Mouse (Mus musculus) kidney, adult 2 months (tissue): Measurements from ENCODE around the gene Ets2. TPM values are rescaled to one million over a fixed set of nuclear protein-coding genes. Genes with fewer than 3 reads are reported as not detected.

Source experiments
- DNase-seq: peaks from one replicate; pipeline ENCODE4 v3.0.0; 2021
- H3K27ac ChIP-seq: fragments of 200-500 bp; 2 replicates; pipeline ENCODE4 v1.5.1; 2012; ENCODE audit warnings: low read depth, low read length, control low read depth, inconsistent platforms; ENCODE audit not compliant: insufficient read depth
- H3K27me3 ChIP-seq: fragments of 200-500 bp; replicated peaks from 2 replicates; pipeline ENCODE4 v1.6.1; 2012; ENCODE audit warnings: mild to moderate bottlenecking, moderate library complexity, low read length, inconsistent platforms; ENCODE audit not compliant: control insufficient read depth, insufficient read depth
- H3K36me3 ChIP-seq: fragments of 200-500 bp; 2 replicates; pipeline ENCODE4 v1.6.1; 2012; ENCODE audit warnings: mild to moderate bottlenecking, moderate library complexity, low read length, inconsistent platforms; ENCODE audit not compliant: control insufficient read depth, insufficient read depth
- H3K4me1 ChIP-seq: fragments of 200-500 bp; 2 replicates; pipeline ENCODE4 v1.6.1; 2011; ENCODE audit warnings: low read length; ENCODE audit not compliant: control insufficient read depth, insufficient read depth
- H3K4me3 ChIP-seq: fragments of 200-500 bp; 2 replicates; pipeline ENCODE4 v1.5.1; 2011; ENCODE audit warnings: mild to moderate bottlenecking, low read depth, low read length, control low read depth; ENCODE audit not compliant: insufficient read depth
- CTCF ChIP-seq: fragments of 200-500 bp; conservative IDR thresholded peaks from 2 replicates; pipeline ENCODE4 v1.5.1; 2011; ENCODE audit warnings: low read depth, mild to moderate bottlenecking, control low read depth, low read length, moderate library complexity, mixed read lengths; ENCODE audit not compliant: insufficient read depth, insufficient read length
- POLR2A ChIP-seq: fragments of 200-500 bp; IDR thresholded peaks from one replicate; pipeline ENCODE4 v1.6.1; 2011; ENCODE audit warnings: low read depth, low read length, control low read depth
- WGBS: fragments of 180-500 bp; shearing (Covaris S2); methylation state at CpG from one replicate; pipeline ENCODE4 v1.1.7; 2018; 5-methylcytosine and 5-hydroxymethylcytosine counted together
- polyA plus RNA-seq: library from polyadenylated mRNA; depleted of rRNA; stranded (reverse); fragments of >200 nt; gene quantifications from 2 replicates; pipeline ENCODE4 v1.2.3, GENCODE M21; 2012

The Ets2 gene
- polyA plus RNA-seq, 1 experiment = 33.8 TPM

DNA sequence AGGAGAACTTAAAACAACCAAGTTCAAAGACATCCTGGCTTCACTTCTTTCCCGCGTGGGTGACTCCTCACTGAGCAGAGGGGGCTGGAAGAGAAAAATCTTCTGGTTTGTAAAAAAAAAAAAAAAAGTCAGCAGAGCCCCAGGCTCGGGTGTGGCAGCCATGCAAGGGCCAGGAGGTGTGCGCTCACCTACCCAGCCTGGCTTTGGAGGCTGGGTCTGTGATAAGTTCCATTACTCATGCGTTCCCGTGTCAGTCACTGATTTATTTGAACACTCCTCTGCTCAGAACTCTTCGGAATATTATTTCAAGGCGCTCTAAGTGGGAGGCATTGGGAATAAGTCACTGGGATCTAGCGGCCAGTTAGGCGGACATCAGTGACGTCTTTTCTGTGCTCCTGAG lies 26.7 kb upstream of the Ets2 start:
- 59% methylated on average over 11 of the region's 11 CpGs for WGBS
- TF ChIP-seq POLR2A (no peak), CTCF (no peak)

DNA sequence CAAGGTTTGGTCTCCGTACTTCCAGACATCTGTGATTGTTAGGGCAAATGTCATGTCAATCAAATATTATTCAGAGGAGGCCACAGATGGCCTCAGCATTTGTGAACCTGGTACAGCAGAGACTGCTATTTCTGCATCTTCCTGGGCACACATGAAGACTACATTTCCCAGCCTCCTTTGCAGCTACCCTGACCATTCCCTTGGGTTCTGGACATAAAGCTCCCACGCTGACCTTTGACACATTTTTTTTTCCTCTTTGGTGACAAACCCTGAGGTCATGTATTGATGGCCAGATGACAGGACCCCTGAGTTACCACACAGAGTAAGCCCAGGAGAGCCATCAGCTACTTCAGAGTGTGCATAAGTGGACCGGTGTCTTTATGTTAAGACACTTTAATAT lies 25.2 kb upstream of the Ets2 start:
- Histone ChIP-seq H3K4me1 (no peaks in the 10 kb centered on the region), H3K36me3 (no peaks in the 10 kb centered on the region), H3K27ac (no peak overlapping the region), H3K27me3 (no peaks in the 10 kb centered on the region), H3K4me3 (no peak overlapping the region)
- DNase-seq = no peak
- WGBS = 89% methylated on average over 3 of the region's 3 CpGs
- TF ChIP-seq POLR2A = no peak
- TF ChIP-seq CTCF = no peak

More for the DNA sequence above, 26.7 kb upstream of the Ets2 start:
- H3K27me3 ChIP-seq = no peaks in the 10 kb centered on the region
- H3K36me3 ChIP-seq = no peaks in the 10 kb centered on the region
- DNase-seq = no peak
- no peak overlapping the region for H3K27ac ChIP-seq
- H3K4me3 ChIP-seq = no peak overlapping the region
- H3K4me1 ChIP-seq = no peaks in the 10 kb centered on the region

GRCm38 (mm10) chr16:95682431-95682892 lies 19.4 kb upstream of the Ets2 start:
- TF ChIP-seq CTCF (no peak), POLR2A (no peak)
- H3K4me1 ChIP-seq = peaks cover 11% of the 10 kb centered on the region
- no peak overlapping the region for H3K4me3 ChIP-seq
- 61% methylated on average over 6 of the region's 6 CpGs for WGBS
- H3K27me3 ChIP-seq = no peaks in the 10 kb centered on the region
- no peaks in the 10 kb centered on the region for H3K36me3 ChIP-seq
- DNase-seq = peak; percentile 85
- no peak overlapping the region for H3K27ac ChIP-seq

- peaks cover 11% of the 10 kb centered on the region for H3K4me1 ChIP-seq
- no peaks in the 10 kb centered on the region for H3K36me3 ChIP-seq
- no peaks in the 10 kb centered on the region for H3K27me3 ChIP-seq
- peak; percentile 63 for DNase-seq
- no peak overlapping the region for H3K4me3 ChIP-seq
- H3K27ac ChIP-seq = no peak overlapping the region
- WGBS = 38% methylated on average over 2 of the region's 2 CpGs
- TF ChIP-seq CTCF (no peak), POLR2A (no peak)
Measured at GRCm38 (mm10) chr16:95685807-95686206, 16.1 kb upstream of the Ets2 start.

DNA sequence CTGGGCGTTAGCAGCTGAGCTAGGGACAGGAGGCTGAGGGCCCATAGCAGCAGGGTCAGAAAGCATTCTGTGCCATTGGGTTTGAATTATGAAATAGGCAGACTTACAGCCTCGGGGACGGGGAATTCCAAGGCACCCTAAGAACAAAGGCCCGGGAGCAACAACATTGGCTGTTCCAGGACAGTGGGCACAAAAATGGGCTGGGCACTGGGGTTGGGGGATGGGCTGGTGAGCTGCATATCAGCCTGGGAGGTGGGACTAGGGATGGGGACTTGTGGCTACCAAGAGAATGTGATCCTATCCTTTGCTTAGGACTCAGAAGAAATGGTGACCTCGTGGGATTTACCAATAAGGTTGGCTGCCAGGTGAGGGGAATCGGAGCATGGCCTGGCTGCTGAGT lies 15.6 kb upstream of the Ets2 start:
- Histone ChIP-seq H3K27ac (no peak overlapping the region), H3K4me1 (peaks cover 11% of the 10 kb centered on the region), H3K27me3 (no peaks in the 10 kb centered on the region), H3K4me3 (no peak overlapping the region), H3K36me3 (no peaks in the 10 kb centered on the region)
- no peak for DNase-seq
- TF ChIP-seq CTCF (no peak), POLR2A (no peak)
- WGBS = 55% methylated on average over 6 of the region's 6 CpGs

DNA sequence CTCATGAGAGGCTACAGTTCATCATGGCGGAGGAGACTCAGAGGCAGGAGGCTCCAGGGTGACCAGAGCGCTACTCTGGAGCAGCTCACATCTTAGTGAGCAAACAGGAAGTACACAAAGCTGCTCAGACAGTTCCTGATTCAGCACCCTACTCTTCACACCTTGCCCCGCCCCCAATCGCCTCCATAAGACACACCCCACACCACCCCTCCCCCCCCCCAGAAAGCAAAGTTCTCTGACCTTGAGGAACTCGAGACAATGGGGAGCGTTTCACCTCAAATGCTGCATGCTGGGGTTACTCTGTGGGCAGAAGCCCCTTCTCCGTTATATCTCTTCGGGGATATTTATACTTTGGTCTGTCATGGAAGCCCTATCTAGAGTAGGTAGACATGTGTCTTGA lies 15.0 kb upstream of the Ets2 start:
- H3K36me3 ChIP-seq = no peaks in the 10 kb centered on the region
- no peak for DNase-seq

DNA sequence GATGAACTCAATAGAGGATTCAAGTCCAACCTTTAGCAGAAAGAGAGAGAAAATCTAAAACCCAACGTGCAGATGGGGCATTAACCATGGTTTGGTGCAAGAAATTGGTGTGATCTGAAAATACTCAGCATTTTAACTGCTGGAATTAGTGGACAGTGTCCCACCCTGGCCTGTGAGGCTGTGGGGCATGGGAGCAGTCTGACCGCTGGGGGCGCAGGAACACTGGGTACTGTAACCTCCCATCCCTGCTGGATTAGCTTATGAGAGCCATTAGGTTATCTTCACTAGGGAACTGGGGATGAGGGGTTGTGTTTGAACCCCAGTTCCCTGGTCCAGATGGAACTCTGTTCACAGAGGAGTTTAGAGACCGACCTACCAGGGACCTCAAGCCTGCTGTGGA lies 13.9 kb upstream of the Ets2 start:
- peaks cover 8% of the 10 kb centered on the region for H3K4me1 ChIP-seq
- no peak for DNase-seq
- H3K36me3 ChIP-seq = no peaks in the 10 kb centered on the region
- no peak overlapping the region for H3K27ac ChIP-seq
- H3K4me3 ChIP-seq = no peak overlapping the region
- no peaks in the 10 kb centered on the region for H3K27me3 ChIP-seq
- no peak for TF ChIP-seq CTCF
- no peak for TF ChIP-seq POLR2A
- WGBS = 89% methylated on average over 4 of the region's 4 CpGs

More for the DNA sequence above, 15.0 kb upstream of the Ets2 start:
- WGBS = 94% methylated on average over 8 of the region's 8 CpGs
- Histone ChIP-seq H3K27ac (no peak overlapping the region), H3K4me1 (peaks cover 11% of the 10 kb centered on the region), H3K4me3 (no peak overlapping the region), H3K27me3 (no peaks in the 10 kb centered on the region)
- TF ChIP-seq POLR2A = no peak

DNA sequence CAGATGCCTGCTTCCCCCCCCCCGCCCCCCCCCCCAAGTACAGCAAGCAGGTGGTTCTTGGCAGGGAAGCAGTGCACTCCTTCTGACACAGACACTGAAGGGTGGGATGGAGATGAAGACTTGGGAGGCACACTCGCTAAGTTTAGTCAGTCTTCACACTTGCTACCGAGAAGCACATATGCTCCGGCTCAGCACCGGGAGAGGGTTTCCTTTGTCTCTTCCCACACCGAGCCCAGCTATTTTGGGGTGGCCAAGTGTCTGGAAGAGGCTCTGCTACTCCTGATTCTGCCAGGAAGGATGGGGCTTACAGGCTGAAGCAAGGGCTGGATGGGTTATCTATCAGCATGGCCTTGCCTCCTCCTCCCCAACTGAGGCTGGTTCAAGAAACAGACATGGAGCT lies 5.3 kb upstream of the Ets2 start:
- no peak for DNase-seq
- TF ChIP-seq POLR2A = no peak
- TF ChIP-seq CTCF = no peak
- Histone ChIP-seq H3K36me3 (no peaks in the 10 kb centered on the region), H3K4me1 (peaks cover 16% of the 10 kb centered on the region; the same call in 1 of the 2 replicates), H3K27me3 (no peaks in the 10 kb centered on the region), H3K4me3 (no peak overlapping the region), H3K27ac (no peak overlapping the region)
- 67% methylated on average over 6 of the region's 6 CpGs for WGBS
